Mouse (Mus musculus) cerebellum, adult 9-10 months (tissue): ENCODE results near the gene Dazap2.
A peak's percentile ranks its signal among the peaks of the same experiment; 100 is the strongest.
"Not testable (repeated sequence)": the region's sequence is repeated elsewhere in the genome, so short reads cannot be mapped to it uniquely, and the experiment has no call there.

ENCODE experiments used
- DNase-seq: peaks from one replicate; pipeline ENCODE4 v3.0.0; 2022

Gene Dazap2

GRCm38 (mm10) chr15:100612432-100612831, 2.7 kb upstream of the Dazap2 start:
- DNase-seq: no peak

DNA sequence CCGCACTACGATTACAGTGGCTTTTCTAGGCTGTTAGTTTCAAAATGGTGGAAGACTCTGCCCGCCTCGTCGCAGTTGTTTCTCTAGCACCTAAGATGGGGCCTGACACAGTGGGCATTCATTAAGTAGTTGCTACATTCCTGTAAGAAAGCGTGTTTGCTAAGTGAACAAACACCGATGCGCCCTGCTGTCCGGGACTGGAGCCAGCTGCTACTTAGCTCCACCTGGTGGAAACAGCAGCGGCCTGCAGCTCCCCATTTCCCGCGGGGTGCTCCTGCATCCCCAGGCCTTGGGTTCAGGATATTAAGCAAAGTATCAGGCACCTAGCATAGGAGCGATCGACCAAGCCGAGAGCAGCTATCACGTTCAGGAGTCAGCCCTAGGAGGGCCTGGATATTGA, 1.6 kb upstream of the Dazap2 start:
- peak; percentile 86 for DNase-seq

DNA sequence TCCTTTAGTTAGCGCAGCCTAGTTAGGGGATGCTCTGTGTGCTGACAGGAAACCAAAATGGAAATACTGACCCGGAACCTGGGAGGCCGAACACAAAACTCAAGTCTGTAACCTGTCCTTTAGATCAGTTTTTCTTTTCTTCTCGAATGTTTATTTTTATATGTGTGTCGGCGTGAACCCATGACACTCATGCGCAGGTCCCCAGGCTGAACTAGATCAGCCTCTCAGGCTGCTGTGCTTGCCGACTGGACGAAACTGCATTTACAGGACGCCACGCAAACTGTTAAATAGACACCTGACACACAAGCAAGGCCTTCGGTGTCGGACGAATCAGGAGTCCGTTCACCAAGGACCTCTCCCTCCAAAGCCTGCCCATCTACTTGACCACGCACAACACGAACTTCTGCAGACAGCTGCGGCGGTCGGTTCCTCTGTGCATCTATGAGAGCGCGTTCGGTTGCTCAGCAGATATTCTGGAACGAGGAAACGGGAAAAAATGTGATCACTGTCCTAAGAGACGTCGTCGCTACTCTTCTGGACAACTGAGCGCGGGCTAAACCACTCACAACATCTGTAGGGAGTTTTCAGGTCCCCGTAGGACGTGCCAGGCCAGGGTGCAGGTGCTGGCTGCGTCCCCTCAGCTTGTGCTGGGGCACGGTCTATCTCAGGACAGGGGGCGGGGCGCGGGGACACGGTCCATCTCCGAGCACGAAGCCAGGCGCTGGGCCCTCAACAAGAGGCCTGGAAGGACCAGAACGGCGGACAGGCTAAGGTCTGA, 742 bp upstream of the Dazap2 start:
- DNase-seq: peak; percentile 58

DNA sequence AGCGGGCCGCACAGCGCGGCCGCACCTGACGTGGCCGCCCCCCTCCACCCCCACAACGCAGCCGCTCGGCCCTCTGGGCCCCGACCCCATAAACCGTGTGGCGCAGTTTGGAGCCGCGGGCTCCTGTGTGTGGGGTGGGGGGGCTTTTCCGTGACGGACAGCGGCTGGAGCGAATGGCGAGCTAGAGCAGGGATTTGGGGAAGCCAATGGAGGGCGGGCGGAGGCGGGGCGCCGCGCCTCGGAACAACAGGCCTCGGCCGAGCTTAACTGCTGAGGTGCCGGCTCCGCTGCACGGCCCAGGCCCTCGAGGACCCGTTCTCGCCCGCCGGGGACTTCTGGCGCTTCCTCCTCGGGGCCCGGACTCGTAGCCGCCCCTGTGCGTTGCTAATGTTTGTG, 674 bp downstream of the Dazap2 start:
- DNase-seq: peak; percentile 83

GRCm38 (mm10) chr15:100616221-100616620, 1.1 kb downstream of the Dazap2 start:
- DNase-seq: peak; percentile 72

DNA sequence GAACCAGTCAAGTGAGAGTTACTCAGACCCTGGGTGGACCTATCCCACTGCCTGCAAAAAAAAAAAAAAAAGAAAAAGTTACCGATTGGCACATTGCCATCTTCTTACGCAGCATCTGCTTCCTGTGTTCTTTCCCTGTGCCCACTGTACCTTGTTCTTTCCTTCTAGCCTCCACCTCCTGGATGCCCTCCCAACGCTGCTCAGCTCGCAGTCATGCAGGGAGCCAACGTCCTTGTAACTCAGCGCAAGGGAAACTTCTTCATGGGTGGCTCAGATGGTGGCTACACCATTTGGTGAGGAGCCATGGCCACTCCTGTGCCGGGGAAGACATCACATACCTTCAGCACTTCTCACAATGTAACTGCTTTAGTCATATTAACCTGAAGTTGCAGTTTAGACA, 4.1 kb downstream of the Dazap2 start:
- no peak for DNase-seq

DNA sequence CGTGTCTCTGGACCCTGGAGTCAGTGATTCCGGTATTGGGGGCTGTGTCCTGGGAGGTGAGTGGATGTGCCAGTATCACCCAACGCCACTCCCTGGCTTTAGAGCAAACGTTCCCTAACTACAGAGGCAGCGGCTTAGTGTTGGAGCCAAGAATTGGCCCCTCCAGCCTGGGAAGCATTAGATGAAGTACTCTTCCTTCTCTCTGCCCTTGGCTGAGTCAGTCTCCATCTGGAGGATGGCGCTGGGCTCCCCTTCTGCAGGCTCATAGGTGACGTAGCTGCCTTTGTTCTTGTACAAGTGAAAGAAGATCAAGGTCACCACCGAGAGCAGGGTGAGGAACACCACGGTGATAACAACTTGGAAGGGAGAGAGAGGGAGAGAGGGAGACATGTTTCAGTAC, 6.5 kb downstream of the Dazap2 start:
- DNase-seq: not testable (repeated sequence)

DNA sequence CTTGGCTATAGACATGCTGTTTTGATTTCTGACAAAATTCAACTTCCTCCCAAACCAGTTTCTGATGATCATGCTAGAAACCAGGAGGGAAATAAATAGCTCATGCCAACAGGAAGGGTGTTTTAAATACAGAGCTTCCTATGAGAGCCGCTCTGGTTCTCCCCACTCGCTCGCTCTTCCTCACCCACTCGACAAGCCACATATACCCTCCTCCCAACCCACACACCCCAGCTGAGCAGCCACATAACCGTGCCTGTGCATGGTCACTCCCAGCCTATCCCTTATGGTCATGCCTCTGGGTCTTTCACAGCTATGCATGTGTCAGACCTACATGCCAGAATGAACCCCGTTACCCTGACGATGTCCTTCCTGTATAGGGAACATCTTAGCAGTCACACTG, 7.0 kb downstream of the Dazap2 start:
- no peak for DNase-seq

GRCm38 (mm10) chr15:100623754-100624153, 8.6 kb downstream of the Dazap2 start:
- no peak for DNase-seq

DNA sequence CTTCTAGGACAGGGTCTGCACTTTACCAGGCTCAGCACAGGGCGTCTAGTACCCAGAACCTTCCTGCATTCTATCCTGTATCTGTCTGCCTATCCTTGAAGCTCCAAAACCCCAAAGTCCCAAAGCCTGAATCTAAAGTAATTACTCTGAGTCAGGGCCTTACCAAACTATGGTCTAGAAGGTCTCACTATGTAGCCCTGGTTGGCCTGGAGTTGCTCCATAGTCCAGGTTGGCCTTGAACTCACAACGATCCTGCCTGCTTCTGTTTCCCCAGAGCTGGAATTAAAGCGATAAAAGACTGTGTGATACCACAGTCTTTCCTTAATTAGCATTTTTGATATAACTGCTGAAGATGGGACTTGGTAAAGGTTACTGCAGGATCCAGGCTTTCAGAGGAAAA, 9.3 kb downstream of the Dazap2 start:
- no peak for DNase-seq

- DNase-seq: no peak
Measured at GRCm38 (mm10) chr15:100627287-100627686, 12.1 kb downstream of the Dazap2 start.

DNA sequence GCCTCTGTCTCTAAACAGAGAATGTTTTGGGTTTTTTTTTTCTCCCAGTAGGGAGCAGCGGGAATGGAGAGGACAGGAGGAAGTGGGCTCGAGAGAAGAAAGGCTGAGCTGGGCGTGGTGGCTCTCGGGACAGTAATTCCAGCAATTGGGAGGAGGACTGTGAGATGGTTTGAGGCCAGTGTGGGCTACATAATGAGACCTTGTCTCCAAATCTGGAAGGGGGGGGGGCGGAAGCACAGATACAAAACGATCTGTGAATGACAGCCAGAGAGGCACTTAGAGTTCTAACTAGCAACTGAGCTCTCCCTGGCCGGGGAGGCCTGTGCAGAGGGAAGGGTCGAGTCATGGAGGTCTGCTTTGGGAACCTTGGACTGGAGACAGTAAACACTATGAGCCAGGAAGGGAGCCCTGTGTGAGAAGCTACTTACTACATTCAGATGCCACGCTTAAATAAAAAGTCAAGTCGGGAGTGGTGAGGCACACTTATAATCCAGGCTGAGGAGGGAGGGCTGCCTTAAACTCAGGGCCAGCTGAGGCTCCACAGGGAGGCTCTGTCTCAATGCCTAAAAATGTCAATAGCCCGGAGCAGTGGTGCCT, 12.7 kb downstream of the Dazap2 start:
- DNase-seq: no peak

DNA sequence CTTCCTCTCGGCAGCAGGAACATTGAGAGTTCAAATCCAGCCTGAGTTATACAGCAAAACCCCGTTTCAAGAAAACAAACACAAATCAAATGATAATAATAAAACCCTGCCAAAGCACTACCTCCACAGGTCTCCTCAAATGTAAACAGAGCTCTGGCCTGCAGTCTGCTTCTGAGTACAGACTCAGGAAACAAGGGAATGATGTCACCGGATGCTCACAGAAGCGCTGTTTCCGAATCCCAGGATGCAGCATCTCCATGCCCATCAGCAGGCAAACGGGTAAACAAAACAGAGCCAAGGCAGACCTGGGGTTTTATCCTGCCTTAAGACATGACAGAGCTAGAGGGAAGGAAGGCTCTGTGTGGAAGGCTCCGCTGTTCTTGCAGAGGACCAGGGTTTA, 13.6 kb downstream of the Dazap2 start:
- no peak for DNase-seq

DNA sequence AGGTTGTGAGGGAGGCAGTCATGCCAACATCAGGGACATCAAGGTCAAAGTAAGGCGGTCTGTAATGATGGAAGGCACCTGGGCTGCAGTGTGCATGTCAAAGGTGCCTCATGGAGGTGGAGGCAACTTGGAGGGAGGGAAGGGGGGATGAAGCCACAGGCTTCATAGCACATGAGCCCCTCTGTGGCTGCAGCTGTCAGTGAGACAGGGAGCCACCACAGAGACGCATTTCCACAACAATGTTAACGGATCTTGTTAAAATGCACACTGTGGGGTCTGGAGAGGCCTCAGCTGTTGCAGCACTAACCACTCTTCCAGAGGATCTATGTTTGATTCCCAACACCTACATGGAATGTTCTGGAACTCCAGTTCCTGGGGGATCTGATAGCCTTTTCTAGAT, 15.0 kb downstream of the Dazap2 start:
- no peak for DNase-seq

DNA sequence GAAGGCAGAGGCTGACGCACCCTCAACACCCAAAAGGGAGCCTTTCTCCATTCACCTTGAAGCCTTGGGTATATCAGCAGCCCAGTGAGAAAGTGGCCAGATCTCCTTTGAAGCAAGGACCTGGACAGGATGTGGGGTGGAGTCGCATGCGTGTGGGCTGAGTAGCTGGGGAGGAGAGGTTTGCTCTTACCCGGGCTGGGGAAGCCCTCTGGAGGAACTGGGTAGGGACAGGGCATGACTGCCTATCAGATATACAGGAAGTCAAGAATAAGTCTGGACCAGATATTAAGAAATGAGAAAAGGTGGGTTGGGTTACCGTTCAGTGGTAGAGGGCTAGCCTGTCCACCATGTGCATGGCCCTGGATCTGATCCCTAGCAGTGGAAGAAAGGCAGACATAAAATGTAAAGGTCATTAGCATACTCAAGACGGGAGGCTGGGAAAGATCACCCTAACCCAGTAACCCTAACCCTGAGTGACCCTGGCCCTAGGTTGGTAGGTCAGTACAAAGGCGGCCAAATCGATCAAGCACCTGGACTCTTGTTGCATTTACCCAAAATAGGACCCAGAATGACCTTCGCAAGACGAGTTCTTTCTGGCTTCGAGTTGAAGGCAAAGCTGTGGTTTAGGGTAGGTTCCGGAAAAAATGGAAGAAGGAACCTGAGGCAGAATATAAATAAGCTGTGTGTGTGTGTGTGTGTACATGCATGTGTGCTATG, 16.5 kb downstream of the Dazap2 start:
- DNase-seq: no peak

DNA sequence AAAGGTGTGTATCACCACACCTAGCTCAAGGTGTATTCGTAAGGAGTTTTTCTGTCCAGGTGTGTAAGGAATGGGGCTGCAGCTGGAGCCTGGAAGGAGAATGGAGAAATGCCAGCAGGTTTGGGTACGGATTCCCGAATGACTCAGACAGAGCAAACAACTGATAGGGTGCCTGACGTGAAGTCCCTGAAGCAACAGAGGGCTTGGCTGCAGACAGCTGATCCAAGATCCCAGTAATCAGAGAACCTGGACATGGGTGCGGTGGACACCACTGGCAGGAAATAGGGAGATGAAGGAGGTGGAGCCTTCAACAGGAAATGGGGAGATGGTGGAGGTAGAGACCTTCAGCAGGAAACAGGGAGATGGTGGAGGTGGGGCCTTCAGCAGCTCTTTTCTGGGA, 17.2 kb downstream of the Dazap2 start:
- no peak for DNase-seq

- no peak for DNase-seq
Measured at GRCm38 (mm10) chr15:100633341-100633740, 18.2 kb downstream of the Dazap2 start.

GRCm38 (mm10) chr15:100635239-100635638, 20.1 kb downstream of the Dazap2 start:
- DNase-seq: no peak

- DNase-seq: no peak
Measured at GRCm38 (mm10) chr15:100635851-100636645, 20.9 kb downstream of the Dazap2 start.

DNA sequence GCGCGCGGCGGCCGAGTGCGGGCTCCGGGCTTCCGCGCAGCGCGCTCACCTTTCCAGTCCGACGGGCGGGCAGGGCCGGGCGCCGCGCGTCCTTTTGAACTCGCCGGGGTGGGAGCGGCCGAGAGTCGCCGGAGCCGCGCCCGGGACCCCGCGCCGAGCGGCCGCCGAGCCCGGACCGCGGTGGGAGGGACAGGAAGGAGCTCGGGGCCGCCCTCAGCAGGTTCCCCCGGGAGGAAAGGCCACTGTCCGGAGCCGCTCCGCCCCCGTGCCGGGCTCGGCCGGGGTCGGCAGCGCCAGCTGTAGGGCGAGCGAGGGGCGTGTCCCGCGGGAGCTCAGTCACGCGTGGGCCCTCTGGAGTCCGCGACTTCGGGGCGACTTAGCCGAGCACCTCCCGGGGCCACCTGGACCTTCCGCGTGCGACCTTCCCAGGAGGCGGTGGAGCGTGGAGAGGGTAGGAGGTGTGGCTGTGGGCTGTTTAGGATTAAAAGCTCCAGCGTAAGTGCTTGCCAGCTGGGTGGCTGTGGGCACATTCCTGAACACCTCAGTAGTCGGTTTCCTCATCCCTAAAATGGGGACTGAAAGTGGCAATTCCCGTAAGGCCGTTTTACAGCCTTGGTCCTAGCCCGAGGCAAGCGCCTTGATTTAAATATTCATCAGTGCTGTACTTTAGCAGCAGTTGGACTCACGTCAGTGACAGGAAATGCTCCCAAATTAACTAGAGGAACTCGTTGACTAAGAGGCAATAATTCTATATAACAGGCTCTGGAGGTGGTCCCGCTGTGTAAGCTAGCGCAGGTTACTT, 21.8 kb downstream of the Dazap2 start, which contains the start of gene Smagp:
Gene Smagp (minus strand): TSS at position 241 of the 802 bp plus-strand sequence.
- no peak for DNase-seq

- no peak for DNase-seq
Measured at GRCm38 (mm10) chr15:100637661-100638060, 22.5 kb downstream of the Dazap2 start.
